Mouse (Mus musculus) kidney, embryonic 15.5 days (tissue): ENCODE data around the gene Ptpn3. TPM values are rescaled to one million over a fixed set of nuclear protein-coding genes. Genes with fewer than 3 reads are reported as not detected.

Source experiments
- ATAC-seq: fragments of 200-750 bp; cut with Nextera tagmentation; replicated peaks from 2 replicates; pipeline ENCODE4 v1.8.0; 2017; ENCODE audit warnings: moderate TSS enrichment; ENCODE audit not compliant: low FRiP score
- H3K27ac ChIP-seq: fragments of 300-500 bp; sonication (generic); 2 replicates; pipeline ENCODE4 v1.5.1; 2015; ENCODE audit warnings: mild to moderate bottlenecking, inconsistent platforms
- H3K27me3 ChIP-seq: fragments of 300-500 bp; sonication (generic); 2 replicates; pipeline ENCODE4 v1.6.1; 2015; ENCODE audit warnings: inconsistent platforms
- H3K36me3 ChIP-seq: fragments of 300-500 bp; sonication (generic); 2 replicates; pipeline ENCODE4 v1.6.1; 2015; ENCODE audit warnings: inconsistent platforms
- H3K4me1 ChIP-seq: fragments of 300-500 bp; sonication (generic); 2 replicates; pipeline ENCODE4 v1.6.1; 2015; ENCODE audit warnings: inconsistent platforms
- H3K4me2 ChIP-seq: fragments of 300-500 bp; sonication (generic); 2 replicates; pipeline ENCODE4 v1.6.1; 2015; ENCODE audit warnings: moderate library complexity, mild to moderate bottlenecking, inconsistent platforms
- H3K4me3 ChIP-seq: fragments of 300-500 bp; sonication (generic); replicated peaks from 2 replicates; pipeline ENCODE4 v1.5.1; 2015; ENCODE audit warnings: mild to moderate bottlenecking, inconsistent platforms
- H3K9ac ChIP-seq: fragments of 300-500 bp; sonication (generic); 2 replicates; pipeline ENCODE4 v1.6.1; 2015; ENCODE audit warnings: mild to moderate bottlenecking, inconsistent platforms
- H3K9me3 ChIP-seq: fragments of 300-500 bp; sonication (generic); replicated peaks from 2 replicates; pipeline ENCODE4 v1.6.1; 2016; ENCODE audit warnings: inconsistent platforms
- WGBS: fragments of 180-500 bp; shearing (Covaris S2); methylation state at CpG from one replicate; pipeline ENCODE4 v1.1.7; 2015; ENCODE audit warnings: mixed read lengths; 5-methylcytosine and 5-hydroxymethylcytosine counted together
- polyA plus RNA-seq: library from polyadenylated mRNA; unstranded; fragments of >200 nt; fragmentation: Nextera tagmentation; extraction: Ambion mirVana; gene quantifications from 2 replicates; pipeline ENCODE4 v1.2.1, GENCODE M21; 2015

The Ptpn3 gene
- polyA plus RNA-seq, 1 experiment from 2014 or later, result 9.7 TPM

DNA sequence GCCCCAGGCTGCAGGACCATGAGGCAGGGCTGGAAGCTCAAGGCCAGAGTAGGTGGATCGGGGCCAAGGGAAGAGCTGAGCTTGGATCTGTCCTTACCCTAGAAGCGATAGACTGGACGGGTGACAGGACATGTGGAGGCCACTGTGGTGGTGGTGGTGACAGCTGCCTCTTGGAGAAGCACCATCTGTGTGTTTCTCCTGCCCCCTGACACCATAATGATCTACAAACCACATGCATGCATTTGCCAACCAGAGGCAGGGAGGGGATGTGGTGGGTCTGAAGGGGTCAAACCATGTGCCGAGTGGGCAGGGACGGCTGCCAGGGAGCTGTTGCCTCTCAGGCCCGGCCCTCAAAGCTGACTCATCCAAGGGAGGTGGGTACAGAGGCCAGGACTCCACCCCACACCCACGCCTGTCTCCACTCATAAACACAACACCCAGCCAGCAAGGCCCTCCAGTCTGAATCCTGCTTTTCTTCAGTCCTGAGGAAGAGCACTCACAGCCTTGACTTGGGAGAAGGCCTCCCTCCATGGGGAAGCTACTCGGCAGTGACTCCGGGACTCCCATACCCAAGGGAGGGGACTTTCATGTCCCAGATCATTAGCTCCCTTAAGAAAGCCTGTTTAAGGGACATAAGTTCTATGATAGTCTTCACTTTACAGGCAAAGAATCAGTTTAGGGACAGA is 6.5 kb downstream of the Ptpn3 start:
- Histone ChIP-seq H3K4me1 (peaks cover 60% of the 10 kb centered on the region), H3K4me3 (no peak overlapping the region), H3K27ac (no peak overlapping the region; the same call in 1 of the 2 replicates), H3K4me2 (no peak overlapping the region), H3K36me3 (no peaks in the 10 kb centered on the region), H3K27me3 (peaks cover 11% of the 10 kb centered on the region), H3K9me3 (no peaks in the 10 kb centered on the region), H3K9ac (no peak overlapping the region)
- WGBS, result 41% methylated on average over 9 of the region's 9 CpGs
- no peak; the same call in 1 of the 2 replicates for ATAC-seq

DNA sequence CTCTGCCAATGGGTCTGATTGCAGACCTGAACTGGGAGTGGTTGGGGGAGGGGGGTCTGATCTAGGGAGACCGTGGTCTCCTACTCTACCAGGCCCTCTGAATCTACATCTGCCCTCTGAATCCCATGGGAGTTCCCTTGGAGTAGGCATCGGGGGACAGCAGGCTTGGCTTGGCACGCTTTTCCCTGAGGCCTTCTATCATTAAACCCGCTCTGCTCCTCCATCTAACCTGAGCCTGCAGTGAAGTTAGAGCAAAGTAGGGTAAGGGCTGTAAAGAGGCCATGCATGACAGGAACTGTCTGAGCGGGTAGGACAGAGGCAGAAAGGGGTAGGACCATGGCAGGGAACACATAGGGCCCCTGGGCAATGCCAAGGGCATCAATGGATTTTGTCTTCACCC is 9.0 kb downstream of the Ptpn3 start:
- no peaks in the 10 kb centered on the region for H3K9me3 ChIP-seq
- WGBS, result 79% methylated on average over 5 of the region's 5 CpGs
- H3K4me1 ChIP-seq, result peaks cover 39% of the 10 kb centered on the region
- no peak overlapping the region for H3K9ac ChIP-seq
- 0 out of 2 replicates have a peak overlapping the region, but pooled peaks have one; percentile 37 for H3K27ac ChIP-seq
- no peaks in the 10 kb centered on the region for H3K36me3 ChIP-seq
- no peak overlapping the region for H3K4me2 ChIP-seq
- H3K27me3 ChIP-seq, result no peaks in the 10 kb centered on the region
- no peak for ATAC-seq
- H3K4me3 ChIP-seq, result no peak overlapping the region

DNA sequence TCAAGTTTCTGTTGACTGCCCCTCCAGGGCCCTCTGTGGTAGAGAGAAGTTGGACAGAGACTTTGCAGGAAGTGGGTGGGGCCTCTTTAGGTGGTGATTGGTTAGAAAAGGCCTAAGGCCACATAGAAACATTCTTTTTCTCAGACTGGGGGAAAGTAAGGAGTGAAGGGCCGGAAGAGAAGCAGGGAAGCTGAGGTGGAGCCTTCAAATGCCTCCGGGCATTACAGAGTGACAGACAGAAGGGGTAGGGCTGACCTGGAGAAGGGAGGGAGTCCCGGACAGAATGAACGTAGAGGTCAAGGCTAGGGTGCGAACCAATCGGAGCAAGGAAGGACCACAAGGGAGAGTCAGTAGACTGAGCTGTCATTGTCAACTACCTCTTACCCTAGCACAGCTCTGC is 11.6 kb downstream of the Ptpn3 start:
- H3K4me3 ChIP-seq, result no peak overlapping the region
- H3K27ac ChIP-seq, result no peak overlapping the region
- no peaks in the 10 kb centered on the region for H3K9me3 ChIP-seq
- WGBS, result 68% methylated on average over 6 of the region's 6 CpGs
- ATAC-seq, result no peak
- H3K9ac ChIP-seq, result no peak overlapping the region
- H3K4me1 ChIP-seq, result peaks cover 18% of the 10 kb centered on the region
- no peaks in the 10 kb centered on the region for H3K36me3 ChIP-seq
- H3K27me3 ChIP-seq, result no peaks in the 10 kb centered on the region
- H3K4me2 ChIP-seq, result no peak overlapping the region

DNA sequence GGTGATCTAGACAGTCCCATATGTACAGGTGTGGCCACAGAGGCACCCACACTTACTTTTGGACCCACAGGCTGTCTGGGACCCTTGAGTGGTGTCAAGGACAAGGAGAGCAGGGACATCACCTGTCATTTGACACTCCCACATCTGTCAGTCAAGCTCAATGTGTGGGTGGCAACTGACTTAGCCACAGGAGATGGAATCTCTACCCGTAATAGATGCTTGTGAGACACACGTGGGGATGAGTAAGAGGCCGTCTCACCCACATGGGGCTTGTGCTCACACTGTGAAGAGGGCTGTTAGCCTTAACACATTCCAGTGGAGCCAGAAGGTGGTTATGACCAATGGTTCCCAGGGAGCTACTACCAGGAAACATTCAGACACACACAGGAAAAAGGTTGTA is 13.8 kb downstream of the Ptpn3 start:
- Histone ChIP-seq H3K4me3 (no peak overlapping the region), H3K4me2 (no peak overlapping the region), H3K27ac (no peak overlapping the region), H3K36me3 (no peaks in the 10 kb centered on the region), H3K27me3 (no peaks in the 10 kb centered on the region), H3K9me3 (no peaks in the 10 kb centered on the region), H3K4me1 (peaks cover 10% of the 10 kb centered on the region), H3K9ac (no peak overlapping the region)
- ATAC-seq, result no peak
- 82% methylated on average over 3 of the region's 3 CpGs for whole genome bisulfite sequencing

DNA sequence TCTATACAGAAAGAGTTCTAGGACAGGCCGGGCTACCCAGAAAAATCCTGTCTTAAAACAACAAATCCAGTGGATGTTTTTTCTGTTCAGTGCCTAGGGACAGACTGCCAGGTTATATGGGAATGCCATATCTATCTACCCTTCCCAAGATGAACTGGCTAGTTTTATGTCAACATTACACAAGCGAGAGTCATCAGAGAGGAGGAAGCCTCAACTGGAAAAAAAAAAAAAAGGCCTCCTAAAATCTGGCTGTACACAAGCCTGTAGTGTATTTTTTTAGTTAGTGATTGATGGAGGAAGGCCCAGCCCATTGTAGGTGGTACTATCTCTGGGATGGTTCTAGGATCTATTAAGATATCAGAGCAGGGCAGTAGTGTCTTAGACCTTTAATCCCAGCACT is 16.4 kb downstream of the Ptpn3 start:
- Histone ChIP-seq H3K36me3 (no peaks in the 10 kb centered on the region), H3K9me3 (no peaks in the 10 kb centered on the region), H3K4me3 (no peak overlapping the region), H3K9ac (no peak overlapping the region), H3K27ac (no peak overlapping the region), H3K4me1 (peaks cover 18% of the 10 kb centered on the region), H3K4me2 (no peak overlapping the region), H3K27me3 (no peaks in the 10 kb centered on the region)
- ATAC-seq, result no peak
- WGBS, result 92% methylated on average over 2 of the region's 2 CpGs

DNA sequence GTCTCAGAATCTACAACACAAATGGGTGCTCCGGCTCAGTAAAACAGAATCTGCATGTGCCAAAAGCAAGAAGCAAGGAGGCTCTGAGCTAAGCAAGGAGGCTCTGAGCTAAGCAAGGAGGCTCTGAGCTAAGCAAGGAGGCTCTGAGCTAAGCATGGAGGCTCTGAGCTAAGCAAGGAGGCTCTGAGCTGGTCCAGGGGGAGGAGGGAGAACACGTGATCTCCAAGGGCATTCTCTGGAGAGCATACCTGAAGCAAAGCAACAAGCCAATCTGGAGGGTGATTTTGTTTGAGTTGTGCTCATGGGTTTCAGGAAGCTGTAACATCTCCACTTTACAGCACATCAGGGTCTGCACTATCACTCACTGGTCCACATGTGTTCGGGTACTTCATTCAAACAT is 18.4 kb downstream of the Ptpn3 start:
- Histone ChIP-seq H3K27ac (peak overlapping the region; percentile 30; the same call in 1 of the 2 replicates), H3K9me3 (no peaks in the 10 kb centered on the region), H3K27me3 (no peaks in the 10 kb centered on the region), H3K4me1 (peaks cover 35% of the 10 kb centered on the region), H3K4me3 (no peak overlapping the region), H3K36me3 (no peaks in the 10 kb centered on the region), H3K9ac (no peak overlapping the region), H3K4me2 (no peak overlapping the region)
- WGBS, result 67% methylated on average over 3 of the region's 3 CpGs
- no peak for ATAC-seq

DNA sequence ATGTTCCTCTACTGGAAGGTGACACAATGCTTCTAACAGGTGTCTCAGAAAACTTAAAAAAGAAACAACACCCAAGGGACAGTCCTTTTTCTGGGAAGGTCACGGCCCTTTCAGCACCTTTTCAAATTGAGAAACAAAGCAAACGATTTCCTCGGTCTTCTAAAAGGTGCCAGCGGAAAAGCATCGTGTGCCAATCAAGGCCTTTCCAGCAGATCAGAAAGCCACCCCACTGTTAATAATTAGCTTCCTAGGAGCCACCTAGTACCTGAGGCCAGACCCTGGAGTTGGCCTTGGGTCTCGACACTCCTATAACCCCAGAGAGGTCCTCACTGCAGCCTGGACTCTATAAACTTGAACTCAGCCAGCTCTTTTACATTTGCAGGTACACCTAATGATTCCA is 19.0 kb downstream of the Ptpn3 start:
- no peaks in the 10 kb centered on the region for H3K9me3 ChIP-seq
- peak overlapping the region; percentile 47 for H3K27ac ChIP-seq
- whole genome bisulfite sequencing, result 58% methylated on average over 6 of the region's 6 CpGs

DNA sequence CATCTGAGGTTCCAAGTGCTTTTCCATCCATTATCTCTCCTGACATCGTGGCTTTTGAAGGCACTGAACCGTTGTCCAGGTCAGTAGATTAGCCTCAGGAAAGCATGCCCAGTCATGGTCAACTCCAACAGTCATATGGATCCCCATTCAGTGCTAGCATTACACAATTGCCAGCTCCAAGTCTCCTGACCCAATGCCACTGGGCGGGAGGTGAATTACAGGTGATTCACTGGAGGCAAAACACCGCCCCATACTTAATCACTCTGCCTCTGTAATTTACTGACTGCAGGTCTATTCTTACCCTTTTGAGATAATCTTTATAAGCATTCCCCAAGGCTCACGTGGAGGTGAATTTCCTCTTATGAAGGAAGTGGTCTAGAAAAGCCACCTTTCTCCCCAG is 19.5 kb downstream of the Ptpn3 start:
- Histone ChIP-seq H3K27me3 (no peaks in the 10 kb centered on the region), H3K9me3 (no peaks in the 10 kb centered on the region), H3K27ac (peak overlapping the region; percentile 47), H3K4me3 (no peak overlapping the region), H3K4me2 (no peak overlapping the region), H3K9ac (no peak overlapping the region), H3K36me3 (no peaks in the 10 kb centered on the region), H3K4me1 (peaks cover 39% of the 10 kb centered on the region)
- WGBS, result 52% methylated on average over 5 of the region's 5 CpGs
- ATAC-seq, result 0 out of 2 replicates have a peak, but pooled peaks have one; percentile 44

More for the DNA sequence above, 19.0 kb downstream of the Ptpn3 start:
- peaks cover 37% of the 10 kb centered on the region for H3K4me1 ChIP-seq
- no peaks in the 10 kb centered on the region for H3K36me3 ChIP-seq
- no peaks in the 10 kb centered on the region for H3K27me3 ChIP-seq
- no peak overlapping the region for H3K9ac ChIP-seq
- no peak overlapping the region for H3K4me3 ChIP-seq
- H3K4me2 ChIP-seq, result no peak overlapping the region
- no peak; the same call in 1 of the 2 replicates for ATAC-seq

DNA sequence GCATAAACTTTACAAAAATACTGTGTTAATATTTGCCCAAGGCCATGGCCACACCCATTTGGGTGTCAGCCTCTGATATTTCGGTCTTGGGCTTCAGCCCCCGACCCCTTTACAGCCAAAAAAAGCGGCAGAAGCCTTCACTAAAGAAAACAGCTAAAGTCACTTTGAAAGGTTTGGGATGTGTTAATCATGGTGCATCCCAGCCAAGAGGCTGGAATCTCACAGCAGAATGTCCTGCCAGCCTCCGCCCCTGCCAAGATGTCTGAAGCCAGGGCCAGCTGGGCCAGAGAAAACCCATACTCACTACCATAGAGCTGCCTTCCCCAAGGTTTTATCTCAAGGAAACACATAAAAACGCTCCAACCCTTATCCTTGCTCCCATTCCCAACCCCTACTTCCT is 20.7 kb downstream of the Ptpn3 start:
- H3K4me2 ChIP-seq, result no peak overlapping the region
- no peak overlapping the region for H3K9ac ChIP-seq
- H3K27me3 ChIP-seq, result no peaks in the 10 kb centered on the region
- WGBS, result 83% methylated on average over 5 of the region's 5 CpGs
- no peaks in the 10 kb centered on the region for H3K9me3 ChIP-seq
- no peak for ATAC-seq
- H3K4me1 ChIP-seq, result peaks cover 44% of the 10 kb centered on the region
- no peak overlapping the region for H3K27ac ChIP-seq
- no peak overlapping the region for H3K4me3 ChIP-seq
- H3K36me3 ChIP-seq, result no peaks in the 10 kb centered on the region

DNA sequence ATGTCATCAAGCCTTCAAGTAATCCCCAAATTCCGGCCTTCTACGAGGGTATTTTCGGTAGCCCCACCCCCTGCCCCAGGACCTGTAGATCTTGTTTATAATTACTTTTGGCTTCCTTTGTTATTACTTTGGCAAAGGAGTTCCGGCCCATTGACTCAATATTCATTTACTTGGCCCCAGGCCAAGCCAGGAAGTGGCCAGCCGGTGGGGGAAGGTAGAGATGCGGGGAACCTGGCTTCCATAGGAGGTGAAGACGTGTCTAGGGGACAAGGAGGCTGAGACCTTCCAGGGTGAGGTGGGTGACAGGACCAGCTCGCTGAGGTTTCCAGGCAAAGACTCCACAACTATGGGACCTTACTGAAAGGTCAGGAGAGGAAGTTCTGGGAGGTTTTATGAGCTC is 22.4 kb downstream of the Ptpn3 start:
- ATAC-seq, result peak; percentile 62
- Histone ChIP-seq H3K4me3 (no peak overlapping the region), H3K4me2 (peak overlapping the region; percentile 38; the same call in 1 of the 2 replicates), H3K9ac (no peak overlapping the region), H3K27me3 (no peaks in the 10 kb centered on the region), H3K36me3 (no peaks in the 10 kb centered on the region), H3K4me1 (peaks cover 53% of the 10 kb centered on the region), H3K27ac (peak overlapping the region; percentile 84), H3K9me3 (no peaks in the 10 kb centered on the region)
- WGBS, result 9% methylated on average over 8 of the region's 8 CpGs

DNA sequence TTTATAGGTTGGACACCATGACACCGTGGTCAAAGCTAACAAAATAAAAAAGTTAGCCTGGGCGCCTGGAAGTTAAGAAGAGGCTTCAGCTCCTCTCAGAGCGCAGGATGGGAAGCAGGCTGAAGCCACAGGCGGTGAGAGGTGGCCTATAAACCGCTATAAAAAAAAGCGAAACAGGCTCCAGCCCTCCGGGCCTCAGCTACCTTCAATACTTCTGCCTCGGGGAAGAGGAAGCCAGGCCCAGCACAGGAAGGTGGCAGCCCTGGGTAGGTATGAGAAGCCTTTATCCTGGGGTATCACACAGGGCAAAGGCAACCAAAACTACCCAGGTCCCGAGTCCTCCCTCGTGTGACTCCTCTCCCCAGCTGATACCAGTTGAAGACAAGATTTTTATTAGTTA is 22.8 kb downstream of the Ptpn3 start:
- 35% methylated on average over 10 of the region's 10 CpGs for WGBS
- Histone ChIP-seq H3K27me3 (no peaks in the 10 kb centered on the region), H3K4me3 (no peak overlapping the region), H3K36me3 (no peaks in the 10 kb centered on the region), H3K9ac (no peak overlapping the region; the same call in 1 of the 2 replicates), H3K4me1 (peaks cover 57% of the 10 kb centered on the region), H3K27ac (peak overlapping the region; percentile 73), H3K9me3 (no peaks in the 10 kb centered on the region), H3K4me2 (peak overlapping the region; percentile 38)
- peak; percentile 47 for ATAC-seq

DNA sequence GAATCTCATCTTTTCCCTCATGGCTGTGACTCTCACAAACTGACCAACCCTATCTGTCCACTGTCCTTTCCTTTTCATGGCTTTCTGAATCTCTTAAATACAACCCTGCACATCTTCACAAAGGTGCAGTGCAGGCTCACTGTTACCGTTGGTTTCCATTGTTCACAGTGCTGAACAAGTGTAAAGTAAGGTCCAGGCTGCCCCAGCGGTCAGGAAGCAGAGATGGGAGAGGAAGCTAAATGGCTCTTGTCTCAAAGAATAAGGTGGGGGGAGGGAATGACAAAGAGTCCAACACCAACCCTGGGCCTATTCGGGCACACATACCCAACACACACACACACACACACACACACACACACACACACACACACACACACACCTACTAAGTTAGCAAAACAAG is 24.0 kb downstream of the Ptpn3 start:
- Histone ChIP-seq H3K9me3 (no peaks in the 10 kb centered on the region), H3K27ac (no peak overlapping the region), H3K27me3 (no peaks in the 10 kb centered on the region), H3K4me2 (no peak overlapping the region), H3K36me3 (no peaks in the 10 kb centered on the region), H3K4me3 (no peak overlapping the region), H3K9ac (no peak overlapping the region), H3K4me1 (peaks cover 61% of the 10 kb centered on the region)
- WGBS, result 69% methylated on average over 3 of the region's 3 CpGs
- ATAC-seq, result no peak
